Mouse (Mus musculus): ENCODE data around the gene Gatad2a. TPM values are rescaled to one million over a fixed set of nuclear protein-coding genes. Genes with fewer than 3 reads are reported as not detected.
A peak's percentile ranks its signal among the peaks of the same experiment; 100 is the strongest.
"Not testable (repeated sequence)": the region's sequence is repeated elsewhere in the genome, so short reads cannot be mapped to it uniquely, and the experiment has no call there.

Gene Gatad2a
- total RNA-seq, 2 experiments from 2014 or later, result 58.2 to 69.2 TPM

GRCm38 (mm10) chr8:69996589-69997285, 553 bp upstream of the Gatad2a start:
- ATAC-seq (replicated peaks; ENCODE audit: poor library complexity, severe bottlenecking), result no peak

GRCm38 (mm10) chr8:69995422-69995775, 785 bp downstream of the Gatad2a start:
- ATAC-seq (replicated peaks; ENCODE audit: poor library complexity, severe bottlenecking), result no peak

- ATAC-seq (replicated peaks; ENCODE audit: poor library complexity, severe bottlenecking), result not testable (repeated sequence)
These were observed 7.2 kb downstream of the Gatad2a start for GRCm38 (mm10) chr8:69988936-69989335.

DNA sequence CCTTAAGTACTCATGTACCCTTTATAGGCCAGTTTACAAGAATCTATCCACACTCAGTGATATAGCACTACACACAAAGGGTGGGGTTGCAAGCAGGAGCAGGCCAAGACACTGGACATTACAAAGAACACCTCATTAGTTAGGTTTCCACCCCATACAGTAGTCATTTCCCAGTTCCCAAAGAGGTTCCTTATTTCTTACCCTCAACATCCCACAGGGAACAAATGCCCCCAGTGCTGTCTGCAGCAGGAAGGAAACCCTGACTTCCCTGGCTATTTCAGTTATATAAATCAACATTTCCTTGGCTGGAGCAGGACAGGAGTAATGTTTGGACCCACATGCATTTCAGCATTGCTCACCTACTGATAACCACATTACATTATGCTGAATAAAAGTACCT, 8.4 kb downstream of the Gatad2a start:
- ATAC-seq (replicated peaks; ENCODE audit: poor library complexity, severe bottlenecking), result no peak

GRCm38 (mm10) chr8:69984876-69985553, 11.2 kb downstream of the Gatad2a start:
- ATAC-seq (replicated peaks; ENCODE audit: poor library complexity, severe bottlenecking), result peak; percentile 78

DNA sequence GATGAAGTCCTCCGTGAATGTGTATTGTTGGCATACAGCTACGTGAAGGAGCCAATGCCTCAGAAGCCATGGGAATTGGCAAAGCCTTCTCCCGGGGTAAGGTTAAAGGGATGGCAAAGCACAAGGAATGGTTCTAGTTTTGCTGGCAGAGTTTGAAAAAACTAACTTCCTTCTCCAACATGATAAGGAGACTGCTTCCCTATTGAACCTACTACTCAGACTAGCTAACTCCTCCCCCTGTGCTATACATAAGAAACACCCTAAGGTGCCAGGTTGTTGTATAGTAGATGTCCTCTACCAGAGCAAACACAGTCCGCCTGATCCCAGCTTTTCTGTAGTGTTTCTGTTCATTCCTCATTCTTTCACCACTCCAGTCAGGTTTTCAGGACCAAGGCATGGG, 17.7 kb downstream of the Gatad2a start:
- no peak for ATAC-seq (replicated peaks; ENCODE audit: poor library complexity, severe bottlenecking)

DNA sequence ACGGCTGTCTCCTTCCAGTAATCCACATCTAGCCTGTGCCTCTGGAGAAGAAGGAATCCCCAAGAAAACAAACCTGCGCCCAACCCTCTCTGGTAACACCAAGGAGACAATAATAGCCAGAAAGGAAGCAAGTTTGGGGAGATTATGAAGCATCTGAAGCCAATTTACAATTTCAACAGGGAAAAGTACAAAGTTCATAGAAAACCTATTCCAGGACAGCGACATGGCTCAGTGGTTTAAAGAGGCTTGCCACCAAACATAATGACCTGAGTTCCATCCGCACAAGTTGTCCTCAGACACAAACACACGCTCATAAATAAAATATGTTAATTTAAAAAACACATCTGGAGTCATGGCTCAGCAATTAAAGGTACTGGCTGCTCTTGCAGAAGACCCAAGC, 21.4 kb downstream of the Gatad2a start:
- ATAC-seq (replicated peaks; ENCODE audit: poor library complexity, severe bottlenecking), result no peak

GRCm38 (mm10) chr8:69974194-69974614, 22.0 kb downstream of the Gatad2a start:
- peak; percentile 93 for ATAC-seq (replicated peaks; ENCODE audit: poor library complexity, severe bottlenecking)

DNA sequence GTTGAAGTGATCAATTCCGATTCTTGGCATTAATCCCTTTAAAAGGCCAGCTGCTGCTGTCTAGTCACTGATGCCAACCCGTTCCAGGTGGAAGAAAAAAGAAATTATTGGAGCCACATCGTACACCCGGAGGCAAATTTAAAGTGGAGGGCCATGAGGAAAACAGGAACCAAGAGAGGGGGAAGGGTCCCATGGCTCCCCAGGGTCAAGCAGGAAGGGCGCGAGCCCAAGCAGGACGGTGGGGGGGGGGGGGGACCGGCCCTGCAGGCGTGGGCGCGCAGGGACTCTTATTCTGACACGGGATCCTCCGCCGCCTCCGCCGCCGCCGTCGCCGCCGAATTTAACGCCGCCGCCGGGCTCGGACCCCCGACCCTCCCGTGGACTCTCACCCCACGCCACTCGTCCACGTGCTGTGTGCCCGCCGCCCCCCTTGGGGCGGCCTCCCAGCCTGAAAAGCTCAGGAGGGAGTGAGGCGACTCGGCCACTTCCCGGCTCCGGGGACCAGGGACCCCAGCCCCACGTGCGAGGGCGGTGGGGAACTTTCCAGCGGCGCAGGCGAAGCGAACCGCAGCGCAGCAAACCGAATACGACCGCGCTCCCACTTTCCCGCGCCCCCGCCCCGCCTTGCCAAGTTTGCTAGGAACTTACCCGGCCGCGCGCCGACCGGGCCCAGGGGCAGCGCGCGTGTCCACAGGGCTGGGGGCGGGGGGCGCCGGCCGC, 22.6 kb downstream of the Gatad2a start:
- peak; percentile 21 for ATAC-seq (replicated peaks; ENCODE audit: poor library complexity, severe bottlenecking)

DNA sequence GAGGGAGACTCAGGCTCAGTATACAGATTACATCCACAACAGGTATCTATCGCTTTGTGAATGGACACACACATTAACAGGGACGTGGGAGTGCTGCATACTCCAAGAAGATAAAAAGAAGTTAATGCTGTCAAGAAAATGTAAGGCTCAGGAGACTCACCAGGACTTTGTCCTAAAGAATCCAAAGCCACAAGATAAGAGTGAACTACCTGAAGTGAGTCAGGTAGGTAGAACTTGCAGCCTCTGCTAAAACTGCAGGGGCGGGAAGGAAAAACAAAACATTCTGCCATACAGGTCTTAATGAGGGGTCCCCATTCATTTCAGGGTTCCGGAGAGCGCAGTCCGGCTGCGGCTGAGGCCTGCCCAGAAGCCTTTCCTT, 23.1 kb downstream of the Gatad2a start:
- no peak for ATAC-seq (replicated peaks; ENCODE audit: poor library complexity, severe bottlenecking)

DNA sequence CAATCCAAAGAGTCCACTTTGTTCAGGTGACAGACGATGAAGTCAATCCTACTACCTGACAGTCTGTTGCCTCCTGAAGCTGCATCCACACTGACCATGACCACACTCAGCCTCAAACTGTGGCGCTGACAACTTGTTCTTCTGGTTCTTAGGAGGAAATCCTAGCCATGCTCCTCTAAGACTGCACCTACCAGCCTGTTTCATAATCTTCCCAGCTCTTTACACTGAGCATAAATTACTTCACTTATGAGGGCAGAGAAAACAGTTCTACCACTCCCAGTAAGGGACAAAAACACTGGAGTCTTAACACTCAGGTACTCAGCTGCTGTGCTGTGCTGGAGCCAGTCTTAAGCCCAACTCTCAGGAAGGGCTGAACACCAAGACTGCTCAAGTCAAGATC, 25.3 kb downstream of the Gatad2a start:
- no peak for ATAC-seq (replicated peaks; ENCODE audit: poor library complexity, severe bottlenecking)

DNA sequence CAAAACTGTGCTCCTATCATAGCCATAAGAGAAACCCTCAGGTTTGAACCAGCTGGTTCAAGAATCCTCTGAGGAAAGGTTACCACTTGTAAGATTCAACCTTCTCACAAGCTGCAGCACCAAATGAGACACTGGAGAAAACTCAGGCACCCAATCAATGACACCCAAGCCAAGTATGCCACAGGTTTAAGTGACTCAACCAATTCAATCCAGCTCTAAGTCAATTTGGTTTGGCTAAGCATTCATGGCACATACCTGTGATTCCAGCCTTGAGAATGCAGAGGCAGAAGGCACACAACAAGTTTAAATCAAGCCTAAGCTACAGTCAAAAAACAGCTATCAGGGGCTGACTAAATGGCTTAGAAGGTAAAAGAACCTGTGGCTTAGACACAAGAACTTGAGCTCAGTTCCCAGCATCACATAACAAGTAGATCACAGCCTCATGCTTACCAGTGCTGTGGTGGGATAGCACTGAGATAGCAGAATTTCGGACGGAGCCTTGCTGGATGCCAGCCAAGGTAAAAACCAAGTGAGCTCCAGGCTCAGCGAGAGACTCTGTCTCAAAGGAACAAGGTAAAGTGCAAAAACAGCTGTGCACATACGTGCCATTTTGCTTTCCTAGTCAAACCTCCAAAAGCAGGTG, 28.8 kb downstream of the Gatad2a start:
- ATAC-seq (replicated peaks; ENCODE audit: poor library complexity, severe bottlenecking), result no peak

GRCm38 (mm10) chr8:69959241-69959640, 36.9 kb downstream of the Gatad2a start:
- ATAC-seq (replicated peaks; ENCODE audit: poor library complexity, severe bottlenecking), result no peak

GRCm38 (mm10) chr8:69957879-69958278, 38.3 kb downstream of the Gatad2a start:
- 0 out of 2 replicates have a peak, but pooled peaks have one; percentile 10 for ATAC-seq (replicated peaks; ENCODE audit: poor library complexity, severe bottlenecking)

DNA sequence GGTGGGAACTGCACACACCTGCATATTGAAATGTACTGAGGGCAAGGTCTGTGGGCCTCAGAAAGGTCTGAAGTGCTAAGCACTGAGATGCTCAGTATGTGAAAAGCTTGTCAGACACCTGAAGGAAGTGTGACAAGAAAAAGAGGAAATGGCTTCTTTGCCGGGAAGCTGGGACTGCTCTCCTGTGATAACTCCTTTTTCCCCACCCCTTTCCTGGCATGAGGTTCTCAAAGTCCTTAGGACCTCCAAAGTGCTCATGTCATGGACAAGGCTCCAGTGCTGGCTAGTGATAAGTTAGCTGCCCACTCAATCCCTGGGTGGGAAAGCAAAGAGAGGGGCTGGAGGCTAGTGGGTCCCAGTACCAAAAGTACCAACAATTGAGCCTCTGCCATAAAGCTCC, 38.8 kb downstream of the Gatad2a start:
- 0 out of 2 replicates have a peak, but pooled peaks have one; percentile 33 for ATAC-seq (replicated peaks; ENCODE audit: poor library complexity, severe bottlenecking)

- ATAC-seq (replicated peaks; ENCODE audit: poor library complexity, severe bottlenecking), result no peak
These were observed 39.5 kb downstream of the Gatad2a start for GRCm38 (mm10) chr8:69956651-69957050.

DNA sequence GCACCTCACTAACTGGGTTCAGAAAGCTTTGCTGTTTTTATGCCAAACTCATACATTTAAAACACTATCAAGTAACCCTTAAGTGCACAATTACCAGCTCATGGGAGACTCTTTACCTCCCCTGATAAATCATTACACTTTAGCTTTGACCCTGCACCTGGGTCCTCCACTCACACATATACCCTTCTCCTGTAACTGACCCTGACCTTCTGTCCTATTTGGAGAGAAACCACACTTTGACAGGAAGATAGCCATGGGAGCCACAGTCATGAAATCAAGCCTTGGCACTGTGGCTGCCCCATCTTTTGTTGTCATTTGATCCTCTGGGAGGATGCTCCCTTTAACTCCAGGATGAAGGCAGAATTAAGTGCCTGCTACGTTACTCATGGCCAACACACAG, 41.5 kb downstream of the Gatad2a start:
- ATAC-seq (replicated peaks; ENCODE audit: poor library complexity, severe bottlenecking), result no peak

GRCm38 (mm10) chr8:69954213-69954612, 42.0 kb downstream of the Gatad2a start:
- ATAC-seq (replicated peaks; ENCODE audit: poor library complexity, severe bottlenecking), result no peak

GRCm38 (mm10) chr8:69950300-69950699, 45.9 kb downstream of the Gatad2a start:
- ATAC-seq (replicated peaks; ENCODE audit: poor library complexity, severe bottlenecking), result no peak

DNA sequence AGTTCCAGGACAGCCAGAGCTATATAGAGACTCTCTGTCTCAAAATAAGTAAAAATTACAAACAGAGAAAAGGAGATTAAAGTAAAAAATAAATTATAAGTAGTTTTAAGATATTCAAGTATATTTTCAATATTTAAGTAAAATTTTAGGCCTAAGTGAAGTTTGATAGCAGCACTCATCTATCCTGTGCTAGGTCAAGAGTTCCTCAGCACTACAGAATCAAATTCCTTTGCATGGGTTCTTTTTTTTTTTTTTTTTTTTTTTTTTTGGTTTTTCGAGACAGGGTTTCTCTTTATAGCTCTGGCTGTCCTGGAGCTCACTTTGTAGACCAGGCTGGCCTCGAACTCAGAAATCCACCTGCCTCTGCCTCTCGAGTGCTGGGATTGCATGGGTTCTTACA, 53.7 kb downstream of the Gatad2a start:
- not testable (repeated sequence) for ATAC-seq (replicated peaks; ENCODE audit: poor library complexity, severe bottlenecking)

- ATAC-seq (replicated peaks; ENCODE audit: poor library complexity, severe bottlenecking), result no peak
These were observed 55.8 kb downstream of the Gatad2a start for GRCm38 (mm10) chr8:69940386-69940785.

All from granulocyte monocyte progenitor cell, adult 5-6 weeks (primary cell).